Mouse (Mus musculus) skeletal muscle tissue, postnatal 0 days (tissue): Measurements from ENCODE around the gene 1700030K09Rik. TPM values are rescaled to one million over a fixed set of nuclear protein-coding genes. Genes with fewer than 3 reads are reported as not detected.

Experiments
- microRNA-seq, 2 experiments: library from miRNA; unstranded; fragments of <30 nt; microRNA quantifications; one replicate each; pipeline ENCODE4; 2016
- polyA plus RNA-seq: library from polyadenylated mRNA; unstranded; fragments of >200 nt; fragmentation: Nextera tagmentation; extraction: Ambion mirVana; gene quantifications from 2 replicates; pipeline ENCODE4 v1.2.1, GENCODE M21; 2015

Gene 1700030K09Rik
- 5.5 and 6.5 TPM in 2 replicates for polyA plus RNA-seq

DNA sequence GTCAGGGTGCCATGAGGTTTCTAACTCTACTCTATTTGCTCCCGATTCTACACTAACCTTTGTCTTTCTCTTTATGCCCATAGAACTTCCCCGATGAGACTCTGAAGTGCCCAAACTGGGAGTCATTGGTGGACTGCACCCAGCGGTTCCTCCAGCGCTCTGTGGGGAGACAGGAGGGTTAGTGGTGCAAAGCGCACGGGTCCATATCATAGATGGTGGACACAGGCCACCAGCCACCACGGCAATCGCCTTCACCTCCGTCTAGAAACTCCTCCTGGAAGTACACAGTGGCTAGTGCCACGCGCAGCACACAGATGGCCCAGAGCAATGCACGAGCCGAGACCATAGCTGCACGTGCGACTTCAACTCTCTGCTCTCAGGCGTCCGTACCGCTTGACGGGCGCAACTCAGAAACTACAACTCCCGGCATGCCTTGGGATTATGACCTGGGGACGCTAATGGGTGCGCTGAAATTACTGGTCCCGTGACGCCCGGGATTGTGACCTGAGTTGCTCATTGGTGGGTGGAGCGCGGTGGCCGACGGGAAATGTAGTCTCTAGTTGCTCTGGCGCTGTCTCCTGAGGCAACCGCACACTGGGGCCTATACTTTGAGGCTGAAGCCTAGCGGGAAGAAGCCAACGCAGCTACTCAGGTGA, at the start of gene 1700030K09Rik, which contains the start of gene Calr3:
1700030K09Rik (plus strand) TSS at position 543 of the 656 bp plus-strand sequence.
Calr3 (minus strand) TSS at position 533 of the 656 bp plus-strand sequence.

DNA sequence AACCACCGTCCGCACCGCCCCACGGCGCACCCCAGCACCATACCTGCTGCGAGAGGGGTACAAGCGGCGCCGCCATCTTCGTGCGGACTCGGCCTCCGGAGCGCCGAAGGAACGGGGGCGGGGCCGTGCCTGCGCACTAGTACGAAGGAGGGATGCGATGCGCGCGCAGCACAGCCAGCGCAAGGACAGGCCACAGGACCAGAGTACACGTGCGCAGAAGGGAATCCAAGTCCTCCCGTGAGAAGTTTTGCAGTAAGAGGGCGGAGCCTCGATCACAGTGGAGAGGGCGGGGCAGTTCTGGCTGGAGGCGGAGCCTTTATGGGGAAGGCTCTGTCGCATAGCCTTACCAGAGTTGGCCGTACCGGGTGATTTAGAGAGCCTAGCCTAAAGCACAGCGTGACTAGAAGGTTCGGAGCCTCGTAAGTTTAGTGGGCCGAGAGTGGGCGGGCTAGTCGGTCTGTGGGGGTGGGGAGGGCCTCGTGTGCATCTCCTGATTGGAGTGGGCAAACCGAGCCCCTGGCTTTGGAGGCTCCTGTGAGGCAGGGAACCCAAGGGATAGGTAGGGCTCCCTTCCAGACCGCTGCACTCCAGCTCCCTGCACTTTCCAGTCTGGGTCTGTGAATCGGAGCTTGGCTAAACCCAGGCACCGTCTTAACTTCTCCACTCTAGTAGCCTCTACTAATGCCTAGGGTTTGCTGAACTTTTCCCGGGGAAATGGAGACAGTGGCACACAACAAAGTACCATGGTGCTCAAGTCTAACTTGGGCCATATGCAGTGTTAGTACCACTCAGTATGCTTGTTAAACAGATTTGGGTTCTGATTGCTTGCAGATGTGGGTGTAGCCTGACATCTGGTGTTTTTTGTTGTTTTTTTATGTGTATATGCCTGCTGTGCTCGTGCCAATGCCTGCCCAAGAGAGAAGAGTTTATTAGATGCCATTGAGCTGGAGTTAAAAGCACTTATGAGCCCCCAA, 22.0 kb upstream of the 1700030K09Rik start, which contains the start of gene Eps15l1:
Eps15l1 (minus strand) TSS at position 99 of the 974 bp plus-strand sequence.

DNA sequence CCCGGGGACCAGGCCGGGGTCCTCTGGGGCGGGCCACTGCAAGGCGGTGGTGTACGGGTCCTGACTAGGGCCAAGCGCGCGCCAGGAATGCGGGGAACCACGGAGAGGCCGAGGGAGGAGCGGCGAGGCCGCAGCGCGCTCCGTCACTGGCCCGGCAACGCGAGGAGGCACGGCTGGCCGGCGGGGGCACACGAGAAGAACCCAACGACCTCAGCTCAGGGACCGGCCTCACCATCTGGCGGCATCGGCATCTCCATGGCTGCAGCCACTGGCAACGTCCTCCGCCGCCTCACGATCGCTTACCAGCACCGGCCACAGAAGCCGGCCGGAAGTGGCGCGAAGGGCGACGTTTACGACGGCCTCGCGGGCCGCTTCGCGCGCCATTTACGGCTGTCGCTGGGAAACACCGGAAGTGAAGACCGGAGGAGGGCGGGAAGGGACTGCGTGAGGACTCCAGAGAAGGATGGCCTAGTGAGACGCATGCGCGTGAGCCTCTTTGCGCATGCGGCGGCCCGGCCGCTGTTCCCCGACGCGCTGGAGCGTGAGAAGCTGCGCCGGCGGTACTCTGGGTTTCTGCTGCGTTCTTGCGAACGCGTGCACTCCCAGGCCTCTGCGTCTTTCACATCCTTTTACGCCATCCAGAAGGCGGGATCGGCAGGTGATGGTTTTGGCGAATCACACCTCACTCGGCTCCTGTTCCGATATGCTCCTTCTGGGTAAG, 31.3 kb downstream of the 1700030K09Rik start, which contains the start of gene Cherp:
Cherp (minus strand) TSS at position 401 of the 721 bp plus-strand sequence.

DNA sequence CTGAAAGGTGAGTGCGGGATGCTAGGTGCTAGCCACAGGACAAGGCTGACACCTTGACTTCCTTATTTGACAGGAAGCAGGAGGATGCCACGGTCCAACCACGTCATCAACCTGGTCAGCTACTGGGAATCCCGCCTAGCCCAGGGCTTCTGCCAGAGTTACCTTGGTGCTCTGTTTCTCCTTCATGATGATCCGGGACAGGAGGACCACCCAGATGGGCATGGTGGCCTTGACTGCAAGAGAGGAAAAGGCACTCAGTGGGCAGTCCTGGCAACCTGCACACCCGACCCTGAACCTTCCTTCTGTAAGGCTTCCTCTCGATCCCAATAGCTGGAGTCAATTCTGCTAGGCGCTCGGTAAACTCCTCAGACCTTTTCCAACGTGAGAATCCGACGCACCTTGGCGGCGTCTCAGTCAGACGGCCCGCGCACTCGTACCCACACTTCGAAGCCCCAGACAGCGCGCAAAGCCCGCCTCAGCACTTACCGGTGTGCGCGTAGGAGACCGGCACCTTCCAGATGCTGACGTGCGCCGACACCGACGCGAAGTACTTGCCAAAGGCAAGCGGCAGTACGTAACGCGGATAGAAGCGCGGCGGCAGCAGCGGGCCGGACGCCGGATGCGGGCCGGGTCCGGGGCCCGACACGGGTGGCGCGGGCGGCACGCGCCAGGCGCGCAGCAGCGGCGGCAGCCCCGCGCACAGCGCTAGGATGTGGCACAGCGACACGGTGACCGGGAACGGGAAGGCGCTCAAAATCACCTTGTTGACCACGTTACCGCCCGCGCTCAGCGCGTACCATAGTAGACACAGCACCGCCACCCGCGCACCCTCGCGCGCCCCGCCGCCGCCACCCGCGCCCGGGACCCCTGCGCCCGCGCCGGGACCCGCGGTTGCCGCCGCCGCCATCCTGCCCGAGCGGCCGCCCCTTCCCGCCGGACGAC, 48.3 kb downstream of the 1700030K09Rik start, which contains the start of gene Slc35e1:
Slc35e1 (minus strand) TSS at position 935 of the 942 bp plus-strand sequence.

Small RNAs within 50 kb of the gene (microRNA-seq; reads per million reads assigned to microRNA genes)
- gene Mir7068: 1.5 to 2.4 reads per million in 2 experiments

Other genes with a start within 250 kb of the 1700030K09Rik start
- not detected in 2 replicates for gene Cib3, start 231.0 kb upstream of the 1700030K09Rik start, polyA plus RNA-seq
- gene Gm11034, start 230.2 kb upstream of the 1700030K09Rik start, polyA plus RNA-seq: not detected in 2 replicates
- 29.4 and 32.5 TPM in 2 replicates for gene Fam32a, start 224.2 kb upstream of the 1700030K09Rik start, polyA plus RNA-seq
- 42.9 and 47.7 TPM in 2 replicates for gene Ap1m1, start 203.9 kb upstream of the 1700030K09Rik start, polyA plus RNA-seq
- gene Gm10282, start 138.6 kb upstream of the 1700030K09Rik start, polyA plus RNA-seq: 8.8 and 10.3 TPM in 2 replicates
- 13.8 and 18.6 TPM in 2 replicates for gene Klf2, start 124.8 kb upstream of the 1700030K09Rik start, polyA plus RNA-seq
- gene Eps15l1, start 22.4 kb upstream of the 1700030K09Rik start, polyA plus RNA-seq: 20.2 and 21.3 TPM in 2 replicates
- gene Calr3, start within 50 bp of the 1700030K09Rik start, polyA plus RNA-seq: 1.3 and 1.5 TPM in 2 replicates
- gene Cherp, start 31.3 kb downstream of the 1700030K09Rik start, polyA plus RNA-seq: 21.5 and 22.3 TPM in 2 replicates
- gene Slc35e1, start 48.7 kb downstream of the 1700030K09Rik start, polyA plus RNA-seq: 7.2 and 8.0 TPM in 2 replicates
- gene Med26, start 104.4 kb downstream of the 1700030K09Rik start, polyA plus RNA-seq: 7.3 and 7.8 TPM in 2 replicates
- gene Smim7, start 127.2 kb downstream of the 1700030K09Rik start, polyA plus RNA-seq: 120 and 125 TPM in 2 replicates
- 544 and 611 TPM in 2 replicates for gene Tmem38a, start 128.2 kb downstream of the 1700030K09Rik start, polyA plus RNA-seq
- 0.16 and 0.21 TPM in 2 replicates for gene Nwd1, start 202.8 kb downstream of the 1700030K09Rik start, polyA plus RNA-seq